Mouse (Mus musculus) intestine, embryonic 16.5 days (tissue): ENCODE results near the gene Tmc7. TPM values are rescaled to one million over a fixed set of nuclear protein-coding genes. Genes with fewer than 3 reads are reported as not detected.

ENCODE experiments used
- ATAC-seq: fragments of 200-750 bp; cut with Nextera tagmentation; 2 replicates; pipeline ENCODE4 v1.8.0; 2017; ENCODE audit warnings: moderate TSS enrichment, moderate library complexity
- H3K27ac ChIP-seq: fragments of 300-500 bp; sonication (generic); 2 replicates; pipeline ENCODE4 v1.5.1; 2014; ENCODE audit warnings: mild to moderate bottlenecking, low read length
- H3K27me3 ChIP-seq: fragments of 300-500 bp; sonication (generic); replicated peaks from 2 replicates; pipeline ENCODE4 v1.6.1; 2014; ENCODE audit warnings: low read length, control low read depth, mixed read lengths; ENCODE audit not compliant: control insufficient read depth, insufficient read depth
- H3K36me3 ChIP-seq: fragments of 300-500 bp; sonication (generic); 2 replicates; pipeline ENCODE4 v1.6.1; 2014; ENCODE audit warnings: low read length, control low read depth; ENCODE audit not compliant: control insufficient read depth, insufficient read depth
- H3K4me1 ChIP-seq: fragments of 300-500 bp; sonication (generic); 2 replicates; pipeline ENCODE4 v1.6.1; 2014; ENCODE audit warnings: low read length, control low read depth, mixed read lengths; ENCODE audit not compliant: control insufficient read depth, insufficient read depth
- H3K4me2 ChIP-seq: fragments of 300-500 bp; sonication (generic); 2 replicates; pipeline ENCODE4 v1.6.1; 2014; ENCODE audit warnings: low read depth, low read length, control low read depth
- H3K4me3 ChIP-seq: fragments of 300-500 bp; sonication (generic); 2 replicates; pipeline ENCODE4 v1.5.1; 2014; ENCODE audit warnings: mild to moderate bottlenecking, low read length
- H3K9ac ChIP-seq: fragments of 300-500 bp; sonication (generic); 2 replicates; pipeline ENCODE4 v1.6.1; 2014; ENCODE audit warnings: low read depth, low read length
- H3K9me3 ChIP-seq: fragments of 300-500 bp; sonication (generic); 2 replicates; pipeline ENCODE4 v1.6.1; 2016; ENCODE audit warnings: low read length, control low read depth; ENCODE audit not compliant: control insufficient read depth
- WGBS: fragments of 180-500 bp; shearing (Covaris S2); extraction: QIAGEN DNeasy Blood & Tissue Kit; methylation state at CpG from one replicate; pipeline ENCODE4 v1.1.7; 2014; 5-methylcytosine and 5-hydroxymethylcytosine counted together
- polyA plus RNA-seq: library from polyadenylated mRNA; unstranded; fragments of >200 nt; fragmentation: Nextera tagmentation; extraction: Ambion mirVana; gene quantifications from 2 replicates; pipeline ENCODE4 v1.2.1, GENCODE M21; 2015

Gene Tmc7
- 1.7 and 2.3 TPM in 2 replicates for polyA plus RNA-seq

DNA sequence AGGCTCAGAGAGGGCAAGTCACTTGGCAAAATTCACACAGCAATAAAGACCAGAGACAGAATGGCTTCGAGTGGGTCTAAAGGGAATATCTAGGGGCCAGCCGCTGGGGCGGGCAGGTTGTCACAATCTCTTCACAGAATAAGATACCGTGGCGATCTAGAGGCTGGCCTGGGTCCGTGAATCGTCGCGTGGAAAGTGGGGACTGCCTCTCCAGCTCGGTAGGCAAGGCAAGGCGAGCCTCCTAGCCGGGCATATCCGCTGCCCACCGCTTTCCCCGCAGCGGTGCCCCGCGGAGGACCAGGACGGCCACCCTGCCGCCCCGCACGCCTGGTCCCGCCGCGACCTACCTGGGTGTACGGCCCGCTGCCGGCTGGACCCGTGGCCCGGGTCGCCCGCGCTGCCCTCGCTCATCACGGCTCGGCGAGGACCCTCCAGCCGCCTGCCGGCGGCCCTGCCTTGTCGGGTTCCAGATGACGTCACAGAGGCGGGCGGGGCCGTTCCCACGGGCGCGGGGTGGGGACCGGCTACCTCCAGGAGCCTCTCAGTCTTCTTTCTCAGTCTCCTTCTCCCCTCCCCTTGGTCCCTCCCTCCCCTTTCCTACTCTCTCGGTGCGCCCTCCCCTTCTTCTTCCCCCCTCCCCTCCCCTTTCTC is at the start of gene Tmc7:
TSS of gene Tmc7 (minus strand) at position 480 of the 651 bp plus-strand sequence.
- peaks cover 9% of the 10 kb centered on the region; the same call in 1 of the 2 replicates for H3K4me1 ChIP-seq
- peak; percentile 83 for ATAC-seq
- no peaks in the 10 kb centered on the region for H3K27me3 ChIP-seq
- 0 out of 2 replicates have a peak, but pooled peaks cover 4% of the 10 kb centered on the region for H3K9me3 ChIP-seq
- peak within 1 kb of the TSS; percentile 95 for H3K4me2 ChIP-seq
- WGBS = under 1% methylated on average over 49 of the region's 51 CpGs
- H3K4me3 ChIP-seq = peak within 1 kb of the TSS; percentile 75
- H3K36me3 ChIP-seq = no peaks in the 10 kb centered on the region
- H3K27ac ChIP-seq = 0 out of 2 replicates have a peak within 1 kb of the TSS, but pooled peaks have one; percentile 7
- H3K9ac ChIP-seq = peak within 1 kb of the TSS; percentile 83

DNA sequence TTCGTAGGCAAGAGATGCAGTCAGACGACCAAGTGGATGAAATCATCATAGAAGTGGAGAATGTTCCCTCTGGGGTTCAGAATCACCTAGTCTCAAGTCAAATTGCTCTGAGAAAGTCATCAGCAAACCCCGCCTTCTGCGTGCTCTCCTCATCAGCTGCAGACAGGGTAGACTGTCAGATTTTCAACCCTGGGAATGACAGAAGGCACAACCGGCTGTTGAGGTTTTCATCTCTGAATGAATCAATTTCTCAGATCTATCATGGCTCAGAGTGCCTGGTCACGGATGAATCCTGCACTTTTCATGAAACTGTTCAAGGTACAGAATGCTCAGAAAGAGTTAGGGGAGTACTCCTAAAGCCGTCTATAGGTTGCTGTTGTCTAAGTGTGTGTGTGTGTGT is 49.4 kb upstream of the Tmc7 start:
- Histone ChIP-seq H3K9me3 (no peaks in the 10 kb centered on the region), H3K4me3 (no peak overlapping the region), H3K4me1 (no peaks in the 10 kb centered on the region), H3K27ac (no peak overlapping the region), H3K36me3 (no peaks in the 10 kb centered on the region), H3K27me3 (no peaks in the 10 kb centered on the region), H3K4me2 (no peak overlapping the region), H3K9ac (no peak overlapping the region)
- WGBS = 88% methylated on average over 7 of the region's 7 CpGs
- ATAC-seq = no peak

DNA sequence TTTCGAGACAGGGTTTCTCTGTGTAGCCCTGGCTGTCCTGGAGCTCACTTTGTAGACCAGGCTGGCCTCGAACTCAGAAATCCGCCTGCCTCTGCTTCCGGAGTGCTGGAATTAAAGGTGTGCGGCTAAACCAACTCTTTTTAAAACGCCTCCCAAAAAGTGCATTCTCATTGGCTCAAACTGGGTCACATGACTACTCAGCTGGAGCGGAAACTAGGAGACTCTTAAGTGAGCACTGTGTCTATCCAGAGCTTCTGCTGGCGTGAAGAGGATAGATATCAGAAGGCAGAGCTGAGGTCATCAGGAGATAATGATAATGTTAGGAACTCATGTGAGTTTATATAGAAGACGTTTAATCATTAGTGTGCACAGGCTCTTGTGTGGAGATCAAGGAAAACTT is 48.6 kb upstream of the Tmc7 start:
- H3K4me1 ChIP-seq = no peaks in the 10 kb centered on the region
- H3K9ac ChIP-seq = no peak overlapping the region
- no peak overlapping the region for H3K4me3 ChIP-seq
- H3K27ac ChIP-seq = no peak overlapping the region
- 80% methylated on average over 9 of the region's 9 CpGs for WGBS
- H3K36me3 ChIP-seq = no peaks in the 10 kb centered on the region
- no peaks in the 10 kb centered on the region for H3K9me3 ChIP-seq
- no peak overlapping the region for H3K4me2 ChIP-seq
- no peaks in the 10 kb centered on the region for H3K27me3 ChIP-seq
- no peak for ATAC-seq

DNA sequence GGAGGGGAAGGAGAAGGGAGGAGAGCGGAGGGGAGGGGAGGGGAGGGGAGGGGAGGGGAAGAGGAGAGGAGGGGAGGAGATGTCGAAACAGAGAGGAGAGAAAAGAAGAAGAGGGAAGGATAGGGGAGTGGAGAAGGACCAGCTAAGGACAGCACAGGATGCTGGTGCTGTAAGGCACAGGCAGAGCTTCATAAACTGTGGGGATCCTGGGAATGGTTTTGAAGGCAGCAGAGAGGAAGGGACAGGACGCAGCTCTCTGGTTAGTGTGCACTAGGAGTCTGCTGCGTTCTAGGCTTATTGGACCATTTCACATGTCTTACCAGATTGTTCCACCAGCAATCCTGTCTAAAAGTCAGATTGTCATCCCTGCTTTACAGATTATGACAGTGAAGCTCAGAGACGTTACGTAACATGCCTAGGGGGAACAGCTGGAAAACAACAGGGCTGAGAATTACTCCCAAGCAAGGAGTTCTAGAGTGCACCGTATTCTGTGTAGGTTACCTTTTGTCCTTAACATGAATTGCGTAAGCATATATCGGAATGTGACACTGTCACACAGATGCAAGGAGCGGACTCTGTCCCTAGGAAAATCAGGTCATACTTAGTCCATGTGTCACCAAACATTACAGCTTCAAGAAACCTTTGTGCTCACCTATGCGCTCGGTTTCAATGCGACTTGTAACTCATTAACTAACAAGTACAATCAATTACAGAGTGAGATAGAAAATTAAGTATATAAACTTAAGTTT is 43.2 kb upstream of the Tmc7 start:
- peaks cover 5% of the 10 kb centered on the region; the same call in 1 of the 2 replicates for H3K4me1 ChIP-seq
- no peak overlapping the region for H3K9ac ChIP-seq
- ATAC-seq = peak; percentile 97
- no peaks in the 10 kb centered on the region for H3K27me3 ChIP-seq
- H3K9me3 ChIP-seq = no peaks in the 10 kb centered on the region
- no peak overlapping the region; the same call in 1 of the 2 replicates for H3K4me2 ChIP-seq
- no peak overlapping the region for H3K4me3 ChIP-seq
- no peaks in the 10 kb centered on the region for H3K36me3 ChIP-seq
- 60% methylated on average over 13 of the region's 13 CpGs for WGBS
- peak overlapping the region; percentile 77 for H3K27ac ChIP-seq

DNA sequence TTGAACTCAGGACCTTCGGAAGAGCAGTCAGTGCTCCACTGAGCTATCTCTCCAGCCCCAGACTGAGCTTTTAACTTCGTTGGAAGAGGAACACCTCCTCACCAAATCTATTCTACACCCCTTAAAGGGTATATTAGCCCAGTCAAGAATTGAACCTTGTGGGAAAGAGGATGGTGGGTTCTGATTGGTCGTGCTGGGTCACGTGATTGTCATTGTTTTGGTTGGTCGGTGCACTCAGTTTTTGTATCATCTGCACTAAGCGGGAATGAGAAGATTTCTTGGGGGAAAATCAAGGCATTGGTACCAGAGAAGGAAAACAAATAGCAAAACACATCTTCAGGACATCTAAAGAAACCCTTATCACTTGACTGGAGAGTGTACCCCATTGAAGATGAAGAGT is 36.6 kb upstream of the Tmc7 start:
- H3K9me3 ChIP-seq = no peaks in the 10 kb centered on the region
- H3K27me3 ChIP-seq = no peaks in the 10 kb centered on the region
- no peak overlapping the region for H3K4me2 ChIP-seq
- no peak overlapping the region for H3K9ac ChIP-seq
- ATAC-seq = no peak
- WGBS = 79% methylated on average over 6 of the region's 6 CpGs
- 0 out of 2 replicates have a peak, but pooled peaks cover 3% of the 10 kb centered on the region for H3K4me1 ChIP-seq
- H3K4me3 ChIP-seq = no peak overlapping the region
- H3K27ac ChIP-seq = no peak overlapping the region
- no peaks in the 10 kb centered on the region for H3K36me3 ChIP-seq

DNA sequence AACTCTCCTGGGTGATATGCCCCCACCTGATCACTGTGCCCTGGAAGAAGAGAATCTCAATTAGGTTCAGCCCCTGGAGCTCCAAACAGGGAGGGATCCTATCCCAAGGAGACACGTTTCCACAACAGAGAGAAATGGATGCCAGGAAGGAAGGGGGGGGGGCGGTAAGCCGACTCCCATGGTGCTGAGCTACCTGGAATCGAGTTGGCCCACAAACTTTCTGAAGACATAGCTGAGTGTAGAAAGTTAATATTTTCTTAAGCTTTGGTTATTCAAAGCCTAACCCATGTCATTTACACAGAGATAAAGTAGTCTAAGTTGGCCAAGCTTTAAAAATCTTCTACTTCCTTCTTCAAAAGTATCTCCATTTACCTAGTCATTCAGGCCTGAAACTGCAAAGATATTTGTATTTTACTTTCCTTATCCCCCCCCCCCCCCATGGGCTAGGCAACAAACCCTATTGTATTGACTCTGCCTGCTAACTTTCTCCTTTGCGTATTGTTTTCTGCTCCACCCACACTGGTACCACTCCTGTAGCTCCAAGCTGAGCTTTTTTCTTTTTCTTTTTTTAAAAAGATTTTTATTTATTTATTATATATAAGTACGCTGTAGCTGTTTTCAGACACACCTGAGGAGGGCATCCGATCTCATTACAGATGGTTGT is 35.8 kb upstream of the Tmc7 start:
- WGBS = 65% methylated on average over 7 of the region's 7 CpGs

DNA sequence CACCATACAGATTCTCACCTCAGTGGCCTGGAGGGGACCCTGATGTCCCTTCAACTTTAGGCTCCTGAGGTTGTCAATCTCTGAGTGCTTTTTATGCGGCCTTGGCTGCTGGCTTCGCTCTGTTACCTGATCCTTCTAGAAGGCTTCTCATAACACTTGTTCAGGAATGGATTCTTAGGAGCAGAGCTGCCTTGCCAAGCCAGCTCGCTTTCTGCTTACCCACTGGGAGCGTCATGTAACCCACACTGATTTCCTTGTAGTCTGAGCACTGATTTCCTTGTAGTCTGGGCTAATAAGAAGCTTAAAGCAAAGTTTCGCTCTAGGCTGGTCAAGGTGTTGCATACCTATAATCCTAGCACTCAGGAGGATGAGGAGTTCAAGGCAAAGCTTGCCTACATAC is 33.6 kb upstream of the Tmc7 start:
- H3K27me3 ChIP-seq = no peaks in the 10 kb centered on the region
- 77% methylated on average over 5 of the region's 5 CpGs for WGBS
- no peak overlapping the region for H3K4me3 ChIP-seq
- 0 out of 2 replicates have a peak, but pooled peaks cover 3% of the 10 kb centered on the region for H3K4me1 ChIP-seq
- ATAC-seq = no peak
- H3K27ac ChIP-seq = no peak overlapping the region
- H3K4me2 ChIP-seq = no peak overlapping the region
- H3K9me3 ChIP-seq = no peaks in the 10 kb centered on the region
- no peak overlapping the region for H3K9ac ChIP-seq
- H3K36me3 ChIP-seq = no peaks in the 10 kb centered on the region

More for the DNA sequence above, 35.8 kb upstream of the Tmc7 start:
- ATAC-seq = peak; percentile 83
- H3K4me2 ChIP-seq = no peak overlapping the region
- no peaks in the 10 kb centered on the region for H3K9me3 ChIP-seq
- H3K27ac ChIP-seq = peak overlapping the region; percentile 72
- H3K4me3 ChIP-seq = no peak overlapping the region
- H3K9ac ChIP-seq = no peak overlapping the region
- 0 out of 2 replicates have a peak, but pooled peaks cover 3% of the 10 kb centered on the region for H3K4me1 ChIP-seq
- H3K36me3 ChIP-seq = no peaks in the 10 kb centered on the region
- no peaks in the 10 kb centered on the region for H3K27me3 ChIP-seq

DNA sequence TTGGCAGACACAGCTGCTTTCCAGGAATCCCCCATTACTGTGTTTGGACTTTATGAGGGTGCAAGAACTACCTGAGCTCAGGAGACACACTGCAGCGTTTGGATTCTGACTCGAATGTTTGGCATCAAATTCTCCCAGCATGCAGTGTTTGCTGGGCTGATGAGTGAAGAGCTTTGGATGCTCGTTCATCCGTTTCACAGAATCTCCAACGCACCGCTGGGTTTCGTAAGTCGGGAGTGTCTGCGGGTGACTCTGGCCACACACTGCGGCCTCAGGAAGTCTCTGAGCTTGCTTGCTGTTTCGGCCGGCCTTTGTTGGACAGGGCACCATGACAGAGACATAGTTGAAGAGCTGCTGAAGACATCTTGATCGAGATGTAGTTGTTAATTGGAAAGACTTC is 29.5 kb upstream of the Tmc7 start:
- no peak overlapping the region for H3K9ac ChIP-seq
- WGBS = 68% methylated on average over 13 of the region's 13 CpGs
- H3K36me3 ChIP-seq = no peaks in the 10 kb centered on the region
- no peak overlapping the region for H3K4me2 ChIP-seq
- no peaks in the 10 kb centered on the region for H3K27me3 ChIP-seq
- H3K27ac ChIP-seq = no peak overlapping the region
- no peak overlapping the region for H3K4me3 ChIP-seq
- ATAC-seq = no peak
- H3K9me3 ChIP-seq = no peaks in the 10 kb centered on the region
- H3K4me1 ChIP-seq = peaks cover 7% of the 10 kb centered on the region

DNA sequence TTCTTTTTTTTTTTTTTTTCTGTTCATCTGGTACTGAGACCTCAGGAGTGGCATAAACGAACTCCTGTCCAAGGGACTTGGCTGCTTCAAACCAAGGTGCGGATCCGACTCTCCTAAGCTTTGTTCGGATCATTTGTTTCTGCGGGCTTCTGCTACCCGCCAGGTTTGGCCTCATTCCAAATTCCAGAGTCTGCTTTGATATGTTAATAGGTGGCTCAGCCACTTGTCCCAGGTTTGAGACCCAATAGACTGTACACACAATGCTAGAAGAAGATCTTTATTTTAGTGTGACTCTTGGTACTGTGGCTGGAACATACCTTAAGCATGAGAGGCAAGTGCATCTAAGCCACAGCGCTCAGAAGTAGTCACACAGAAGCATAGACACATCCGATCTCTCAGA is 27.4 kb upstream of the Tmc7 start:
- H3K27ac ChIP-seq = no peak overlapping the region
- peaks cover 7% of the 10 kb centered on the region for H3K4me1 ChIP-seq
- peak; percentile 12; the same call in 1 of the 2 replicates for ATAC-seq
- H3K36me3 ChIP-seq = no peaks in the 10 kb centered on the region
- no peak overlapping the region for H3K4me3 ChIP-seq
- no peaks in the 10 kb centered on the region for H3K9me3 ChIP-seq
- no peak overlapping the region for H3K4me2 ChIP-seq
- H3K27me3 ChIP-seq = no peaks in the 10 kb centered on the region
- no peak overlapping the region for H3K9ac ChIP-seq
- 67% methylated on average over 8 of the region's 8 CpGs for WGBS
